Mouse (Mus musculus) lung, postnatal 4 days (tissue): Measurements from ENCODE around the gene Il31ra.

Source experiments
- DNase-seq, 2 experiments: peaks; one replicate each; pipeline ENCODE4 v3.0.0; 2021

The Il31ra gene

GRCm38 (mm10) chr13:112505436-112505835 is 88.7 kb downstream of the Il31ra start:
- DNase-seq, result no peak

GRCm38 (mm10) chr13:112503846-112504245 is 90.3 kb downstream of the Il31ra start:
- DNase-seq, result no peak

GRCm38 (mm10) chr13:112500466-112500865 is 93.7 kb downstream of the Il31ra start:
- DNase-seq, result no peak

- DNase-seq, result no peak
These were observed 94.1 kb downstream of the Il31ra start for GRCm38 (mm10) chr13:112500027-112500426.

GRCm38 (mm10) chr13:112494590-112494989 is 99.6 kb downstream of the Il31ra start:
- DNase-seq, result no peak

GRCm38 (mm10) chr13:112492285-112492678 is 101.9 kb downstream of the Il31ra start:
- no peak for DNase-seq

- no peak for DNase-seq
These were observed 102.4 kb downstream of the Il31ra start for GRCm38 (mm10) chr13:112491636-112492284.

- no peak for DNase-seq
These were observed 104.1 kb downstream of the Il31ra start for GRCm38 (mm10) chr13:112490036-112490435.

GRCm38 (mm10) chr13:112486676-112487075 is 107.5 kb downstream of the Il31ra start:
- no peak for DNase-seq

- DNase-seq, result no peak
These were observed 107.9 kb downstream of the Il31ra start for GRCm38 (mm10) chr13:112486236-112486635.

- no peak for DNase-seq
These were observed 111.1 kb downstream of the Il31ra start for GRCm38 (mm10) chr13:112483015-112483414.

GRCm38 (mm10) chr13:112482525-112482924 is 111.6 kb downstream of the Il31ra start:
- DNase-seq, result no peak

GRCm38 (mm10) chr13:112479926-112480325 is 114.2 kb downstream of the Il31ra start:
- no peak for DNase-seq

- DNase-seq, result no peak
These were observed 115.1 kb downstream of the Il31ra start for GRCm38 (mm10) chr13:112479032-112479431.

- DNase-seq, result no peak
These were observed 120.1 kb downstream of the Il31ra start for GRCm38 (mm10) chr13:112473757-112474755.

GRCm38 (mm10) chr13:112472401-112473023 is 121.6 kb downstream of the Il31ra start:
- no peak for DNase-seq

GRCm38 (mm10) chr13:112471201-112471600 is 123.0 kb downstream of the Il31ra start:
- no peak for DNase-seq
